Mouse (Mus musculus) limb, embryonic 10.5 days (tissue): ENCODE measurements around the gene Espn. TPM values are rescaled to one million over a fixed set of nuclear protein-coding genes. Genes with fewer than 3 reads are reported as not detected.
A peak's percentile ranks its signal among the peaks of the same experiment; 100 is the strongest.

Source experiments
- DNase-seq: peaks from one replicate; pipeline ENCODE4 v3.0.0-alpha.2; 2017; ENCODE audit warnings: low spot score
- H3K27ac ChIP-seq: fragments of 300-500 bp; sonication (generic); 2 replicates; pipeline ENCODE4 v1.5.1; 2016; ENCODE audit warnings: mild to moderate bottlenecking
- H3K27me3 ChIP-seq: fragments of 300-500 bp; sonication (generic); 2 replicates; pipeline ENCODE4 v1.6.1; 2016; ENCODE audit warnings: low read depth, mild to moderate bottlenecking; ENCODE audit not compliant: poor library complexity, severe bottlenecking
- H3K36me3 ChIP-seq: fragments of 300-500 bp; sonication (generic); 2 replicates; pipeline ENCODE4 v1.6.1; 2016; ENCODE audit warnings: mild to moderate bottlenecking, moderate library complexity
- H3K4me1 ChIP-seq: fragments of 300-500 bp; sonication (generic); 2 replicates; pipeline ENCODE4 v1.6.1; 2016
- H3K4me3 ChIP-seq: fragments of 300-500 bp; sonication (generic); 2 replicates; pipeline ENCODE4 v1.5.1; 2016; ENCODE audit warnings: mild to moderate bottlenecking, moderate library complexity
- H3K9me3 ChIP-seq: fragments of 300-500 bp; sonication (generic); replicated peaks from 2 replicates; pipeline ENCODE4 v1.6.1; 2016; ENCODE audit warnings: mild to moderate bottlenecking
- WGBS: fragments of 180-500 bp; shearing (Covaris S2); methylation state at CpG from one replicate; pipeline ENCODE4 v1.1.7; 2016; 5-methylcytosine and 5-hydroxymethylcytosine counted together
- polyA plus RNA-seq: library from polyadenylated mRNA; unstranded; fragments of >200 nt; fragmentation: Nextera tagmentation; extraction: Ambion mirVana; gene quantifications from 2 replicates; pipeline ENCODE4 v1.2.1, GENCODE M21; 2016

Espn gene
- 2.9 and 3.2 TPM in 2 replicates for polyA plus RNA-seq

DNA sequence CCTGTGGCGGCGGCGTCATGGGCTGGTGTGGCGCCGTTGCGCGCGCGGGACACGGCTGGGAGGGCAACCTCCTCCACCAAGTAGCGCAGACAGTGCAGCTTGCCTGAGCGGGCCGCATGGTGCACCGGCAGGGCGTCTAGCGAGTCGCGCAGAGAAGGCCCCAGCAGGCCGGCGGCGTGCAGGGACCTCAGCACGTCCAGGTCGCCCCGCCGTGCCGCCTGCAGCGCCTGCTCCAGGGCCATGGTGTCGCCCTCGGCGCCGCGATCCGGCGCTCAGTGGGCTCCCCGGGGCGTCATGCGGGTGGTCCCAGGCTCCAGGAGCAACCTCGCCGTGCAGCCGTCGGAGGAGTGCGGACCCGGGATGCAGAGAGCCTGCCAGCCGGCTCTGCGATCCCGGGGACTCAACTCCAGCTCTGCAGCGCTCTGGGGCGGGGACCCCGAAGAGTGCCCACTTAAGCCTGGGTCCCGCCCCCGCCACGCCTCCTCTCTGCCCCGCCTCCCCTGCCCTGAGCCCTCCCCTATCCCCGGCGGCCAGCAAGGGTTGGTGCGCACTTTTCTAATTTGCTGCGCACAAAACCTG lies at the start of gene Espn:
Gene Espn, minus strand, starts transcription at position 406 of the 579 bp plus-strand sequence.
- H3K4me3 ChIP-seq = peak within 1 kb of the TSS; percentile 58
- DNase-seq = peak; percentile 88
- no peaks in the 10 kb centered on the region for H3K9me3 ChIP-seq
- H3K27ac ChIP-seq = peak within 1 kb of the TSS; percentile 32; the same call in 1 of the 2 replicates
- H3K27me3 ChIP-seq = peaks cover 91% of the 10 kb centered on the region
- WGBS = under 1% methylated on average over 57 of the region's 57 CpGs
- H3K36me3 ChIP-seq = no peaks in the 10 kb centered on the region
- H3K4me1 ChIP-seq = peaks cover 19% of the 10 kb centered on the region

DNA sequence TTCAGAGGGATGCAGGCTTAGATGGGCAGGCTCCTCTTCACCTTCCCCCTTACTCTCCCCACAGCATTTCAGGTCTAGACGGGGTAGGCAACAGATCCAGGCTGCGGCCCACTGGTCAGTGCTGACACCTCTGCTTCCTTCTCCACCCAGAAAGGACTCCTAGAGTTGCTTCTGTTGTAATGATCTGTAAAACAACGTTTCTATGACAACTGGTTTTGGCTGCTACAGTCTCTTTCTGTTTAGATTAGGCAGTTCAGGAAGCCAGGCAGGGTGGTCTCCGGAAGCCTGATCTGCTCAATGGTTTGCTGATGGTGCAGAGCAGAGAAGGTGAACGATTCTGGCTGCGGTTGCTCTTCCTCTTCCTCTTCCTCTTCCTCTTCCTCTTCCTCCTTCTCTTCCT lies 49.3 kb upstream of the Espn start:
- Histone ChIP-seq H3K4me3 (no peak overlapping the region), H3K27me3 (no peaks in the 10 kb centered on the region), H3K4me1 (peaks cover 14% of the 10 kb centered on the region), H3K36me3 (no peaks in the 10 kb centered on the region), H3K9me3 (no peaks in the 10 kb centered on the region), H3K27ac (no peak overlapping the region)
- DNase-seq = no peak
- 79% methylated on average over 6 of the region's 6 CpGs for WGBS

DNA sequence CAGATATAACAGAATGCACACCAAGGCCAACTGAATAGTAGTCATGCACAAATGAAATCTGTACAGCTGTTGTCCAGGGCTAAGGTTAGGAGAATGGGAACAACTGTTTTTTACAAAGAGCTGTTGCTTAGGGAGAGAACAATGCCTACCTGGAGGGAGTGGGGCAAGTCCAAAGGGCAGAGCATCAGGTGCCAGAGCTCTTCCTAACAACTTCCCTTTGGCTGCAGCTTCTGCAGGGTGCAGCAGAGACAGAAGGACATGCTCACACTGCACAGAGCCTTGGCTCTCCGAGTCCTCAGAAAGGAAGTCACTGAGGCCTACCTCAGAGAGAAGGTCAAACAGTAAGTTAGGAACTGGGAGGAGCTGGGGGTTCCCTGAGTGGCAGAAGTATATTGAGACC lies 47.4 kb upstream of the Espn start:
- Histone ChIP-seq H3K27ac (no peak overlapping the region), H3K4me1 (peaks cover 8% of the 10 kb centered on the region), H3K27me3 (no peaks in the 10 kb centered on the region), H3K9me3 (no peaks in the 10 kb centered on the region), H3K36me3 (no peaks in the 10 kb centered on the region), H3K4me3 (no peak overlapping the region)
- DNase-seq = no peak
- 81% methylated on average over 1 of the region's 1 CpGs for WGBS

DNA sequence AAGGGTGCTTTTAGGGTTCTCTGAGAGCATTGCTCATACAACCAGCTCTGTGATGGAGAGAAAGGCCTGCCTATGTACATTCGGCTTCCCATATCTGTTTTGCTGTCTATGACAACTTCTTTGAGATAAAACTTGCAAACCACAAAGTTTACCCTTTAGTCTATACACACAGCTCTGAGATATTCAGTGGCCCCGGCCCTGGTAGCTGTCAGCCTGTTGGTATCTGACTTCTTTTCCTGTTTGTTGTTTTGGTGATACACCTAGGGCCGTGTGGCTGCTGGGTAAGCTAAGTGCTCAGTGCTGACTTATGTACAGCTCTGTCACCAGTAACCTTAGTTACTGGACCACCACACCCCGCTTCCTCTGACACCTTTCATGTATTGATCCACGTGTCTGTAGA lies 45.4 kb upstream of the Espn start:
- DNase-seq = no peak
- WGBS = 82% methylated on average over 5 of the region's 5 CpGs
- H3K4me1 ChIP-seq = peaks cover 1% of the 10 kb centered on the region; the same call in 1 of the 2 replicates
- no peaks in the 10 kb centered on the region for H3K36me3 ChIP-seq
- H3K27ac ChIP-seq = no peak overlapping the region
- no peaks in the 10 kb centered on the region for H3K9me3 ChIP-seq
- H3K27me3 ChIP-seq = no peaks in the 10 kb centered on the region
- H3K4me3 ChIP-seq = no peak overlapping the region

DNA sequence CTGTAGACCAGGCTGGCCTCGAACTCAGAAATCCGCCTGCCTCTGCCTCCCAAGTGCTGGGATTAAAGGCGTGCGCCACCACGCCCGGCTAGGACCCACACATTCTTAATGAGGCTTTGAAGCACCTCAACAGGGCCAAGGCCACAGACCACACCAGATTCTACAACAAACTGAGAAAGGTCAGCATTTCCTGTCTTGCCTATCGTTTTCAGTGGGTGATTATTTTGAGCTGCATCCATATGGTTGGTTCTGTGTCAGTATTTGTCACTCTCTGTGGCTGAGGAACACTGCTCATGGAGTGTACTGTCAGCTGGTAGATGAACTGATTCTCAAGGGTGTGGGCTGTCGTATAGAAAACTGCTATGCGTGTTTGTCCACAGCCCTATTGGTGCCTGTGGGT lies 44.1 kb upstream of the Espn start:
- Histone ChIP-seq H3K4me3 (no peak overlapping the region), H3K27me3 (no peaks in the 10 kb centered on the region), H3K9me3 (no peaks in the 10 kb centered on the region), H3K27ac (no peak overlapping the region), H3K4me1 (no peaks in the 10 kb centered on the region; the same call in 1 of the 2 replicates), H3K36me3 (no peaks in the 10 kb centered on the region)
- no peak for DNase-seq
- WGBS = 94% methylated on average over 9 of the region's 9 CpGs

DNA sequence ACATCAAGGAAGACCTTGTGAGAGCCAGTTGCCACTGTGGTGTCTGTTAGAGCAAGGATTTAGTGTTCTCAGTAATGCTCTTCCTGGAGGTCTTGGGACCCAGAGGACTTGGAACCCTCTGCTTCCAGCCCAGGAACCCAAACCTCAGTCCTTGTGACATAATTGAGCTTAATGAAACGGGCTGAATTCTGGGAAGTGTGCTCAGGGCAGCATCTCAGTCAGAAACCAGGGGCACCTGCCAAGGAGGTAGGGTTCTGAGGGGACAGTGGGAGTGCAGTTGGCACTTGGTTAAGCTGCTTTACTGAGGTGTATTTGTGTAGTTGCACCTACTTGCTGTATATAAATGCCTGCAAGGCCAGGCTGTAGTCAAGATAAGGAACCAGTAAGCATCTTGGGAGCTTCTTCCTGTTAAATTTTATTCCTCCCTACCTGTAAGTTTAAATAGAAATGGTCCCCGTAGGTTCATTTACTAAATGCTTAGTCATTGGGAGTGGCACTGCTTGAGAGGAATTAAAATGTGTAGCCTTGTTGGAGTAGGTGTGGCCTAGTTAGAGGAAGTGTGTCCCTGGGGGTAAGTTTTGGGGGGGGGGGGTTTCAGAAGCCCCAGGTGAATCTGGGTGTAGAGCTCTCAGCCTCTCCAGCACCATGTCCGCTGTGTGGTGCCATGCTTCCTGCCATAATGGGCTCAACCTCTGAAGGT lies 42.5 kb upstream of the Espn start:
- H3K4me1 ChIP-seq = peaks cover 11% of the 10 kb centered on the region; the same call in 1 of the 2 replicates
- no peaks in the 10 kb centered on the region for H3K9me3 ChIP-seq
- DNase-seq = no peak
- H3K36me3 ChIP-seq = no peaks in the 10 kb centered on the region
- 81% methylated on average over 3 of the region's 3 CpGs for WGBS
- H3K27ac ChIP-seq = no peak overlapping the region
- H3K27me3 ChIP-seq = no peaks in the 10 kb centered on the region
- no peak overlapping the region for H3K4me3 ChIP-seq

DNA sequence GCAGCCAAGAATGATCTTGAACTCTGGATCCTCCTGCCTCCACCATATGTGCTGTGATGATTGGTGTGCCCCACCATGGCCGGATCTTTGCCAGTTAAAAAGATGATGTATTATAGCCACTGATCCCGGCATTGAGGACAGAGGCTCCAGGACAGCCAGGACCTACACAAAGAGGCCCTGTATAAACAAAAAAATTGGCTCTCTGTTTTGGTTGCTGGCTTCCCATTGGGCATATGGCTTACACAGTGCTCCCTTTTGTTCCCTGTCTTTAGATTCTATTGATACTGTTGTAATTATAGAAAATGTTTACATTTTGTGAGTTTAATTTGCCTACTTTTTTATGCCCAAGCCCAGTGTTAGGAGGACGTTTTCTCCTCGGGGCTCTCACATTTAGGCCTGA lies 40.4 kb upstream of the Espn start:
- Histone ChIP-seq H3K36me3 (no peaks in the 10 kb centered on the region), H3K27me3 (no peaks in the 10 kb centered on the region), H3K9me3 (no peaks in the 10 kb centered on the region), H3K4me3 (no peak overlapping the region), H3K4me1 (peaks cover 11% of the 10 kb centered on the region; the same call in 1 of the 2 replicates), H3K27ac (no peak overlapping the region; the same call in 1 of the 2 replicates)
- DNase-seq = no peak
- WGBS = 75% methylated on average over 4 of the region's 4 CpGs

DNA sequence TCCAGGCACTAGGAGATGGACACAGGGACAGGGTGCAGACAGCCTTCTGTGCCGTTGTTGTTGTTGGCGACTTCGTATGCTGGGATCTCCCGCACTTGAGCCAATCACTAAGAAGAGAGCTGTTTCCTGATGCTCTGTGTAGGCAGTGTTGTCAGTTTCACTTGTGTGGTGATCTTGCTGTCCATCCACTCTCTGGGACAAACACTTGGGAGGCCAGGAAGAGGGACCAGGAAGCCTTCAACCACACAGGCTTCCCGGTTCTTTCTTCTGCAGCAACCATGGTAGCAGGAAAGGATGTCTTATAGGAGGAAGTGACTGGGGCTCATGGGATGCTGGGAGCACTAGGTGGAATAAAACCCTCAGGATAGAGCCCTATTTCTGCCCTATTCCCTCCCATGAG lies 38.5 kb upstream of the Espn start:
- DNase-seq = no peak
- H3K27ac ChIP-seq = no peak overlapping the region
- no peaks in the 10 kb centered on the region for H3K9me3 ChIP-seq
- H3K36me3 ChIP-seq = no peaks in the 10 kb centered on the region
- H3K4me3 ChIP-seq = no peak overlapping the region
- WGBS = 80% methylated on average over 5 of the region's 5 CpGs
- H3K27me3 ChIP-seq = peaks cover 11% of the 10 kb centered on the region; the same call in 1 of the 2 replicates
- peaks cover 25% of the 10 kb centered on the region for H3K4me1 ChIP-seq

DNA sequence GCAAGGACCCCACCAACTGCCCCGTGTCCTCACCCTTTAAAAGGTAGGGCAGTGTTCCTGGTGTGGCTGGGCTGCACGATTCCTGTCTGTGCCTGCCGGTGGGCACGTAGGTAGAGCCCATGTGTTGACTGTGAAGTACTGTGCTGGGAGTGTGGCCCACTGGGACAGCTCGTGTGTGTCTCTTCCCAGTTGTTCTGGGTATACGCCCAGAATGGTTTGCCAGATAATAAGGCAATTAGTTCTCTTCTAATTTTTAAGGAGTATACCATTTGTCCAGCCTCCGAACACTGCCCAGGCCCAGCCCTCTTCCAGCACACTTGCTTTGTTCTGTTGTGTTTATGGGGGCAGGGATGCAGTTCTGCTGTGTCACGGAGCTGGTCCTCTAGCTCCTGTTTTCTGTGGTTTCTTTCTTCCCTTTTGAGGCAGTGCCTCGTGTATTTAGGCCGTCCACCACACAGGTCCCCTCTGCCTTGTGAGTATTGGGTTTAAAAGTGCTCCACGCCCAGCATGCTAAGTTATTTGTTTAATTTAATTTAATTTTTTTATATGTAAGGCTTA lies 38.0 kb upstream of the Espn start:
- H3K27ac ChIP-seq = no peak overlapping the region
- H3K9me3 ChIP-seq = no peaks in the 10 kb centered on the region
- peaks cover 31% of the 10 kb centered on the region for H3K4me1 ChIP-seq

DNA sequence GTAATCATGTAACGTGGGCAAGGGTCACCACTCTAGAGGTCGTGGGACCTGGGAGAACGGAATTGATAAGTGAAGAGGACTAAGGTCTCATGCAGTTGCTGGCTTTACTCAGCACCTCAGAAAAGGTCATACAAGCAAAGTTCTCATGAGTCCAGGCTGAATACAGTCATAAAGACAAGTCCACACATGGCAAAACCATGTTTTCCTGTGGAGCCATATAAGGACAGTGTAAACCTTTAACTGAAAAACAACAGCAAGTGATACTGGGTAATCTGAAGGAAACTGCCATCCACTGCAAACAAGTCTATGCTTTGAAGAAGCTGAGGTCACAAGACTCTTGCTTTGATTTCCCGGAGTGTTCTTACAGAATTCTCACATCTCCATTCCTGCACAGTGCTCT lies 37.5 kb upstream of the Espn start:
- Histone ChIP-seq H3K27ac (no peak overlapping the region), H3K9me3 (no peaks in the 10 kb centered on the region), H3K27me3 (peaks cover 12% of the 10 kb centered on the region; the same call in 1 of the 2 replicates), H3K4me1 (peaks cover 35% of the 10 kb centered on the region), H3K4me3 (no peak overlapping the region), H3K36me3 (no peaks in the 10 kb centered on the region)
- 83% methylated on average over 4 of the region's 4 CpGs for WGBS
- DNase-seq = no peak

More for the DNA sequence above, 38.0 kb upstream of the Espn start:
- H3K27me3 ChIP-seq = peaks cover 12% of the 10 kb centered on the region; the same call in 1 of the 2 replicates
- H3K4me3 ChIP-seq = no peak overlapping the region
- DNase-seq = no peak
- no peaks in the 10 kb centered on the region for H3K36me3 ChIP-seq
- 75% methylated on average over 11 of the region's 11 CpGs for WGBS

DNA sequence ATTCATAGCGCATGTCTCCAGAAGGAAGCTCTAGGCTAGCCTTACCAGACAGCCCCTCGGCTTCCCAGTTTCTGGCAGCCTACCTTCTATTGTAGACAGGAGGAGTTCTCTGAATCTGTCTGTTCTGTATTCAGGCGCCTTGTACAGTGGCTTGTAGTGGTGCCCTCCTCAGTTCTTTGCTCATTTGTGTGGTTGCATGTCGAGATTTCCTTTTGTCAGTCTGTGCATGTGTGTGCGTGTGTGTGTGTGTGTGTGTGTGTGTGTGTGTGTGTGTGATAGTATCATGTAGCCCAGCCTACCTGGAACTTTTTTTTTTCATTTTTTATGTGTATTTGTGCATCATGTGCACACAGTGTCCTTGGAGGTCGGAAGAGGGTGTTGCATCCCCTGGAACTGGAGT lies 36.9 kb upstream of the Espn start:
- H3K4me3 ChIP-seq = no peak overlapping the region
- peaks cover 40% of the 10 kb centered on the region for H3K4me1 ChIP-seq
- H3K27ac ChIP-seq = no peak overlapping the region
- 87% methylated on average over 6 of the region's 6 CpGs for WGBS
- H3K36me3 ChIP-seq = no peaks in the 10 kb centered on the region
- H3K27me3 ChIP-seq = peaks cover 12% of the 10 kb centered on the region; the same call in 1 of the 2 replicates
- no peak for DNase-seq
- H3K9me3 ChIP-seq = no peaks in the 10 kb centered on the region

DNA sequence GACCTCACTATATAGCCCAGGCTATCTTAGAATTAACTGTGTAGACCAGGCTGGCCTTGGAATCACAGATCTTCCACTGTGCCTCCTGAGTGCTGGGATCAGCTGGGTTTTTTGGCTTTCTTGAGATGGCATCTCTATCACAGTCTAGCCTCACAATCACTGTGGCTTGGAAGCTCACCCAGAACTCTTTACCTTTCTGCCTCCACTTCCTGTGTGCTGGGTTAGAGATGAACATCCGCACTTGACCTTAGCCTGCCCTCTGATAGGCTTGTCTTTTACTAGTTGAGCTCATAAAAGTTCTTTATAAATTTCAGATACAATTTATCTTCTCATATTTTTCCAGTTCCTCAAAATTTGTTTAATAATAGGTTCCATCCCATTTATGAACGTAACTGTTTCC lies 36.5 kb upstream of the Espn start:
- Histone ChIP-seq H3K4me1 (peaks cover 40% of the 10 kb centered on the region), H3K4me3 (no peak overlapping the region), H3K27me3 (peaks cover 12% of the 10 kb centered on the region; the same call in 1 of the 2 replicates), H3K27ac (no peak overlapping the region), H3K9me3 (no peaks in the 10 kb centered on the region), H3K36me3 (no peaks in the 10 kb centered on the region)
- DNase-seq = no peak
- WGBS = 95% methylated on average over 2 of the region's 2 CpGs

DNA sequence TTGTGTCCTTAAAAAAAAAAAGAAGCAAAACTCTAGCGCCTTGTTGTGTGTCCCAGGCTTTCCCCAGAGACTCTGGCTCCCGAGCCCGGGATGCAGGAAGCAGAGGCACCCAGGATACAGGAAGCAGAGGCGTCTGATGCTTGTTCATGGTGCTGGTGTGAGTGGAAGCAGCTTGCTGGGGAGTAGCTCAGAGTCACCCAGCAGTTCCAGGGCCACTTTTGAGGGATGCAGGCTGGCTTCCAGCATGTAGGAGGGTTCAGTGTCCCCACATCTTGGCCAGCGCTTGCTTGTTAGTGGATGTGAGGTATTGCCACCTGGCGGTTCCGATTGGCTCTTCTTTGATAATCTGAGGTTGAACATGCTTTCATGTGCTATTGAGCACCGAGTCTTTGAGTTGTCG lies 35.0 kb upstream of the Espn start:
- no peak for DNase-seq
- peaks cover 40% of the 10 kb centered on the region for H3K4me1 ChIP-seq
- H3K4me3 ChIP-seq = no peak overlapping the region
- no peaks in the 10 kb centered on the region for H3K36me3 ChIP-seq
- 87% methylated on average over 9 of the region's 9 CpGs for WGBS
- peaks cover 12% of the 10 kb centered on the region; the same call in 1 of the 2 replicates for H3K27me3 ChIP-seq
- H3K27ac ChIP-seq = no peak overlapping the region
- H3K9me3 ChIP-seq = no peaks in the 10 kb centered on the region
